Mouse (Mus musculus): ENCODE data around the gene Dst.

GRCm38 (mm10) chr1:33907421-33908190 is 419 bp upstream of the Dst start, which contains the start of gene Bend6:
- TF ChIP-seq CTCF (conservative IDR thresholded peaks at IDR 0.05; ENCODE audit: low read length) (no peak), NANOG (IDR thresholded peaks at IDR 0.05; ENCODE audit: borderline replicate concordance, low read length) (no peak)

All from E14TG2a.4 (cell line).